Comparison of ENCODE assay signal across 11 mouse cellular contexts in the genomic region with DNA sequence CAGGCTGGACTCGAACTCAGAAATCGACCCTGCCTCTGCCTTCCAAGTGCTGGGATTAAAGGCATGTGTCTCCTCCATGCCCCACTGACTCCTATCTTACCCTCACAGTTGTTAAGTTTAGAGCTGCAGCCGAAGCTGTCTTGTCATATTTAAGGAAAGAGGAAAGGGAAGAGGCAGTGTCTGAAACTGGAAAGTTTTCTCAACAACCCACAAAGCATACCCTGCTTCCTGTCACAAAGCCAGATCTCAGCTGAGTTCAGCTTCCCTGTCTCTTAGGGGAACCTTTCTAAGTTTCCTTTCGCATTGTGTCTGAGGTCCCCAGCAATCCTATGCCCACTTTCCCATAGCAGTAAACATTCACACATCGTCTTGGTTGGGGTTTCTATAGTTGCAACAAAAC. TPM values are rescaled to one million over a fixed set of nuclear protein-coding genes. Genes with fewer than 3 reads are reported as not detected.
DNase-seq lines count a peak whose midpoint lies in the region; ATAC-seq and TF ChIP-seq lines count a peak whose summit lies in the region.
"Had no signal": no experiment of that assay in that cellular context is flagged by ENCODE, and none has a peak within 500 bp of the region (broad histone marks: within the 10 kb centered on the region; RNA-seq: fewer than 3 reads in every experiment).

No protein-coding gene starts in this region.

- peaks cover 5% of the 10 kb centered on the region for H3K4me1 ChIP-seq in heart, adult 2 months (ENCODE audit: control insufficient read depth, insufficient read depth, low read length)
- peaks cover 5% of the 10 kb centered on the region for H3K4me1 ChIP-seq in lung, embryonic 16.5 days (replicated peaks; ENCODE audit: control insufficient read depth, insufficient read depth, low read length)
- no peaks in the 10 kb centered on the region; the same call in 1 of the 2 replicates for H3K4me1 ChIP-seq in lung, adult 2 months (ENCODE audit: control insufficient read depth, insufficient read depth, low read length)
- H3K4me1 ChIP-seq in megakaryocyte, embryonic 14.5 days = peaks cover 93% of the 10 kb centered on the region

- H3K79me2 ChIP-seq in heart, adult 2 months (replicated peaks; ENCODE audit: control insufficient read depth, insufficient read depth, low read length) = no peaks in the 10 kb centered on the region

- no peak overlapping the region for H3K4me3 ChIP-seq in heart, adult 2 months
- no peak overlapping the region for H3K4me3 ChIP-seq in lung, embryonic 16.5 days (ENCODE audit: low read length)
- H3K4me3 ChIP-seq in lung, adult 2 months (replicated peaks; ENCODE audit: extremely low read depth, low read depth, low read length) = no peak overlapping the region
- peak overlapping the region; percentile 85 for H3K4me3 ChIP-seq in megakaryocyte, embryonic 14.5 days (replicated peaks)
- H3K4me3 ChIP-seq: erythroblast, embryonic 14.5 days had no signal

- no peaks in the 10 kb centered on the region for H3K9me3 ChIP-seq in lung, embryonic 16.5 days (ENCODE audit: control insufficient read depth, low read length)
- H3K9me3 ChIP-seq in megakaryocyte, embryonic 14.5 days = 0 out of 2 replicates have a peak, but pooled peaks cover 9% of the 10 kb centered on the region

- intact Hi-C loops in heart, adult 2 months (cut with DNase I) = no loop called here
- intact Hi-C loops in heart, postnatal 25 days (cut with DNase I) = no loop called here

- H3K36me3 ChIP-seq in heart, adult 2 months (ENCODE audit: control insufficient read depth, insufficient read depth, low read length) = no peaks in the 10 kb centered on the region
- no peaks in the 10 kb centered on the region for H3K36me3 ChIP-seq in lung, embryonic 16.5 days (ENCODE audit: control insufficient read depth, insufficient read depth, low read length)
- peaks cover 7% of the 10 kb centered on the region for H3K36me3 ChIP-seq in megakaryocyte, embryonic 14.5 days (replicated peaks; ENCODE audit: low read length)

- TF ChIP-seq EP300 in heart, adult 2 months (IDR thresholded peaks at IDR 0.05; ENCODE audit: insufficient read depth, low read depth, low read length) = no peak

- DNase-seq in heart, adult 2 months = no peak
- DNase-seq in heart, postnatal 25 days (ENCODE audit: low spot score) = no peak
- no peak for DNase-seq in lung, adult 2 months
- DNase-seq in ovary, postnatal 10 days (ENCODE audit: low spot score) = no peak
- no peak for DNase-seq in adrenal gland, adult 2 months
- DNase-seq: cerebellum, adult 11-12 months had no signal

- no peak for TF ChIP-seq POLR2A in heart, adult 2 months (IDR thresholded peaks at IDR 0.05; ENCODE audit: insufficient read depth, low read depth, low read length)
- no peak for TF ChIP-seq POLR2A in lung, adult 2 months (IDR thresholded peaks at IDR 0.05; ENCODE audit: borderline replicate concordance, extremely low read depth, low read depth, low read length)

- no peak overlapping the region for H3K9ac ChIP-seq in heart, adult 2 months (ENCODE audit: low read depth, low read length)
- H3K9ac ChIP-seq in lung, embryonic 16.5 days (ENCODE audit: low read length) = no peak overlapping the region

- ATAC-seq in lung, embryonic 16.5 days (ENCODE audit: low read depth) = no peak
- peak; percentile 92 for ATAC-seq in granulocyte monocyte progenitor cell, adult 5-6 weeks (replicated peaks; ENCODE audit: poor library complexity, severe bottlenecking)

- H3K4me2 ChIP-seq in lung, embryonic 16.5 days (ENCODE audit: low read depth, low read length) = no peak overlapping the region

- TF ChIP-seq CTCF in heart, adult 2 months (IDR thresholded peaks at IDR 0.05) = no peak
- no peak for TF ChIP-seq CTCF in lung, adult 2 months (IDR thresholded peaks at IDR 0.05; ENCODE audit: insufficient read depth, low read length)

- H3K27ac ChIP-seq in heart, adult 2 months = peak overlapping the region; percentile 5; the same call in 1 of the 2 replicates
- H3K27ac ChIP-seq in lung, embryonic 16.5 days (ENCODE audit: low read length) = 0 out of 2 replicates have a peak overlapping the region, but pooled peaks have one; percentile 37

- H3K27me3 ChIP-seq in heart, adult 2 months (ENCODE audit: control insufficient read depth, insufficient read depth, low read length) = no peaks in the 10 kb centered on the region
- H3K27me3 ChIP-seq in lung, embryonic 16.5 days (ENCODE audit: control insufficient read depth, insufficient read depth, low read depth, low read length) = no peaks in the 10 kb centered on the region
- no peaks in the 10 kb centered on the region for H3K27me3 ChIP-seq in megakaryocyte, embryonic 14.5 days (replicated peaks)
- H3K27me3 ChIP-seq: CH12.LX had no signal

- WGBS in heart, adult 2 months = 46% methylated on average over 5 of the region's 5 CpGs
- 65% methylated on average over 5 of the region's 5 CpGs for WGBS in lung, embryonic 16.5 days
- 50% methylated on average over 5 of the region's 5 CpGs for WGBS in lung, adult 2 months

RNA-seq across cellular contexts. Expression of a gene that starts 6.3 kb away (rescaled TPM):
- 10 to 100 TPM; 48.4 to 53.4 TPM for total RNA-seq in heart, adult 2 months (2021)
- 38.3 and 42.8 TPM in 2 replicates for polyA plus RNA-seq in heart, adult 2 months (2012; rRNA removed)
- total RNA-seq in heart, postnatal 25 days (2021) = 10 to 100 TPM; 52.6 to 54.5 TPM
- polyA plus RNA-seq in lung, embryonic 16.5 days (2015; fragmentation: Nextera tagmentation; extraction: Ambion mirVana) = 86.5 and 104 TPM in 2 replicates
- 101 and 124 TPM in 2 replicates for polyA plus RNA-seq in lung, adult 2 months (2012; rRNA removed)
- 122 and 132 TPM in 2 replicates for total RNA-seq in granulocyte monocyte progenitor cell, adult 5-6 weeks (2014; fragmentation: Nextera tagmentation)
- total RNA-seq in granulocyte monocyte progenitor cell, adult 5-6 weeks (2017) = 132 and 157 TPM in 2 replicates
- 88.2 and 145 TPM in 2 replicates for polyA plus RNA-seq in megakaryocyte, embryonic 14.5 days (2012; ENCODE audit: insufficient read depth, low replicate concordance)
- total RNA-seq in adrenal gland, adult 2 months (2021) = 100 to 1,000 TPM; 140 to 168 TPM
- polyA plus RNA-seq in adrenal gland, adult 2 months (2012; rRNA removed) = 28.0 and 30.0 TPM in 2 replicates

RNA-seq across cellular contexts. Expression of a gene that starts 56.1 kb away (rescaled TPM):
- total RNA-seq in heart, adult 2 months (2021) = 10 to 100 TPM; 41.6 to 42.9 TPM
- polyA plus RNA-seq in heart, adult 2 months (2012; rRNA removed) = 35.3 and 52.1 TPM in 2 replicates
- total RNA-seq in heart, postnatal 25 days (2021) = 10 to 100 TPM; 35.1 to 38.7 TPM
- polyA plus RNA-seq in lung, embryonic 16.5 days (2015; fragmentation: Nextera tagmentation; extraction: Ambion mirVana) = 70.1 and 79.2 TPM in 2 replicates
- polyA plus RNA-seq in lung, adult 2 months (2012; rRNA removed) = 35.2 and 43.6 TPM in 2 replicates
- total RNA-seq in granulocyte monocyte progenitor cell, adult 5-6 weeks (2014; fragmentation: Nextera tagmentation) = 59.3 and 67.4 TPM in 2 replicates
- 79.1 and 80.1 TPM in 2 replicates for total RNA-seq in granulocyte monocyte progenitor cell, adult 5-6 weeks (2017)
- polyA plus RNA-seq in megakaryocyte, embryonic 14.5 days (2012; ENCODE audit: insufficient read depth, low replicate concordance) = 4.9 TPM in 1 of 2 replicates, not detected in the other
- 10 to 100 TPM; 69.3 to 86.3 TPM for total RNA-seq in adrenal gland, adult 2 months (2021)
- 14.2 and 17.9 TPM in 2 replicates for polyA plus RNA-seq in adrenal gland, adult 2 months (2012; rRNA removed)
